Mouse (Mus musculus): ENCODE results near the gene Ubr4.

- TF ChIP-seq CTCF (IDR thresholded peaks at IDR 0.05; ENCODE audit: control insufficient read depth, insufficient read depth, low read length) (no peak), POLR2A (IDR thresholded peaks at IDR 0.05; ENCODE audit: borderline replicate concordance, control insufficient read depth, low read depth, low read length) (no peak)
Measured at GRCm38 (mm10) chr4:139501702-139502101, 149.3 kb downstream of the Ubr4 start.

Measured in bone marrow, adult 2 months (tissue).